Mouse (Mus musculus) testis, adult 2 months (tissue): ENCODE data around the gene Pou3f3. TPM values are rescaled to one million over a fixed set of nuclear protein-coding genes. Genes with fewer than 3 reads are reported as not detected.

Experiments
- H3K27ac ChIP-seq: fragments of 200-500 bp; 2 replicates; pipeline ENCODE4 v1.5.1; 2012; ENCODE audit warnings: low read depth, low read length; ENCODE audit not compliant: control insufficient read depth, insufficient read depth
- H3K27me3 ChIP-seq: fragments of 200-500 bp; 2 replicates; pipeline ENCODE4 v1.6.1; 2012; ENCODE audit warnings: mild to moderate bottlenecking, low read length, moderate library complexity; ENCODE audit not compliant: control insufficient read depth, insufficient read depth
- H3K36me3 ChIP-seq: fragments of 200-500 bp; 2 replicates; pipeline ENCODE4 v1.6.1; 2012; ENCODE audit warnings: mild to moderate bottlenecking, low read length; ENCODE audit not compliant: control insufficient read depth, insufficient read depth
- H3K4me1 ChIP-seq: fragments of 200-500 bp; 2 replicates; pipeline ENCODE4 v1.6.1; 2012; ENCODE audit warnings: low read length; ENCODE audit not compliant: control insufficient read depth, insufficient read depth
- H3K4me3 ChIP-seq: fragments of 200-500 bp; 2 replicates; pipeline ENCODE4 v1.5.1; 2012; ENCODE audit warnings: low read depth, mild to moderate bottlenecking, low read length, moderate library complexity, mixed read lengths; ENCODE audit not compliant: control insufficient read depth
- CTCF ChIP-seq: fragments of 200-500 bp; IDR thresholded peaks from 2 replicates; pipeline ENCODE4 v1.5.1; 2012; ENCODE audit warnings: low read depth, mild to moderate bottlenecking, inconsistent platforms, low read length, moderate library complexity; ENCODE audit not compliant: control insufficient read depth, insufficient read depth, insufficient replicate concordance
- POLR2A ChIP-seq: fragments of 200-500 bp; IDR thresholded peaks from 2 replicates; pipeline ENCODE4 v1.6.1; 2012; ENCODE audit warnings: low read depth, mild to moderate bottlenecking, inconsistent platforms, low read length, moderate library complexity; ENCODE audit not compliant: control insufficient read depth
- polyA plus RNA-seq: library from polyadenylated mRNA; depleted of rRNA; stranded (reverse); fragments of >200 nt; gene quantifications from 2 replicates; pipeline ENCODE4 v1.2.3, GENCODE M21; 2012

Pou3f3 gene
- polyA plus RNA-seq, 1 experiment: 0.04 TPM

GRCm38 (mm10) chr1:42710995-42711394, 15.4 kb downstream of the Pou3f3 start:
- no peak overlapping the region for H3K4me3 ChIP-seq
- no peak for TF ChIP-seq CTCF
- TF ChIP-seq POLR2A: no peak
- H3K4me1 ChIP-seq: peaks cover 10% of the 10 kb centered on the region
- no peaks in the 10 kb centered on the region; the same call in none of the 2 replicates for H3K27me3 ChIP-seq
- no peaks in the 10 kb centered on the region for H3K36me3 ChIP-seq
- H3K27ac ChIP-seq: no peak overlapping the region

- no peak for TF ChIP-seq POLR2A
- TF ChIP-seq CTCF: no peak
- H3K4me3 ChIP-seq: no peak overlapping the region
- no peaks in the 10 kb centered on the region for H3K36me3 ChIP-seq
- peaks cover 10% of the 10 kb centered on the region for H3K4me1 ChIP-seq
- no peaks in the 10 kb centered on the region; the same call in none of the 2 replicates for H3K27me3 ChIP-seq
- no peak overlapping the region for H3K27ac ChIP-seq
Measured at GRCm38 (mm10) chr1:42711456-42712310, 16.1 kb downstream of the Pou3f3 start.

GRCm38 (mm10) chr1:42712311-42712690, 16.7 kb downstream of the Pou3f3 start:
- Histone ChIP-seq H3K36me3 (no peaks in the 10 kb centered on the region), H3K27me3 (no peaks in the 10 kb centered on the region; the same call in none of the 2 replicates), H3K4me1 (peaks cover 10% of the 10 kb centered on the region), H3K27ac (no peak overlapping the region), H3K4me3 (no peak overlapping the region)
- TF ChIP-seq POLR2A: no peak
- TF ChIP-seq CTCF: no peak

- Histone ChIP-seq H3K27ac (no peak overlapping the region), H3K4me1 (peaks cover 10% of the 10 kb centered on the region), H3K36me3 (no peaks in the 10 kb centered on the region), H3K27me3 (no peaks in the 10 kb centered on the region; the same call in none of the 2 replicates), H3K4me3 (no peak overlapping the region; the same call in 1 of the 2 replicates)
- TF ChIP-seq CTCF (no peak), POLR2A (no peak)
Measured at GRCm38 (mm10) chr1:42713104-42713932, 17.8 kb downstream of the Pou3f3 start.

GRCm38 (mm10) chr1:42714016-42714931, 18.7 kb downstream of the Pou3f3 start:
- H3K36me3 ChIP-seq: no peaks in the 10 kb centered on the region
- TF ChIP-seq POLR2A (no peak), CTCF (no peak; the same call in 1 of the 2 replicates)
- H3K4me3 ChIP-seq: no peak overlapping the region
- H3K4me1 ChIP-seq: peaks cover 10% of the 10 kb centered on the region
- no peak overlapping the region for H3K27ac ChIP-seq
- no peaks in the 10 kb centered on the region; the same call in none of the 2 replicates for H3K27me3 ChIP-seq

GRCm38 (mm10) chr1:42718549-42718948, 23.0 kb downstream of the Pou3f3 start:
- no peaks in the 10 kb centered on the region; the same call in none of the 2 replicates for H3K27me3 ChIP-seq
- TF ChIP-seq CTCF (no peak), POLR2A (no peak)
- peaks cover 4% of the 10 kb centered on the region; the same call in 1 of the 2 replicates for H3K4me1 ChIP-seq
- no peak overlapping the region for H3K27ac ChIP-seq
- H3K4me3 ChIP-seq: no peak overlapping the region
- no peaks in the 10 kb centered on the region for H3K36me3 ChIP-seq
